Mouse (Mus musculus): ENCODE measurements around the gene Fam89b. TPM values are rescaled to one million over a fixed set of nuclear protein-coding genes. Genes with fewer than 3 reads are reported as not detected.
A peak's percentile ranks its signal among the peaks of the same experiment; 100 is the strongest.
"Not testable (repeated sequence)": the region's sequence is repeated elsewhere in the genome, so short reads cannot be mapped to it uniquely, and the experiment has no call there.

The Fam89b gene
- total RNA-seq, 4 experiments from 2014 or later, result 22.5 to 31.3 (median 27.4) TPM

GRCm38 (mm10) chr19:5713255-5713654 is 16.2 kb downstream of the Fam89b start:
- no peak for DNase-seq (ENCODE audit: low spot score in 2 of 2)

DNA sequence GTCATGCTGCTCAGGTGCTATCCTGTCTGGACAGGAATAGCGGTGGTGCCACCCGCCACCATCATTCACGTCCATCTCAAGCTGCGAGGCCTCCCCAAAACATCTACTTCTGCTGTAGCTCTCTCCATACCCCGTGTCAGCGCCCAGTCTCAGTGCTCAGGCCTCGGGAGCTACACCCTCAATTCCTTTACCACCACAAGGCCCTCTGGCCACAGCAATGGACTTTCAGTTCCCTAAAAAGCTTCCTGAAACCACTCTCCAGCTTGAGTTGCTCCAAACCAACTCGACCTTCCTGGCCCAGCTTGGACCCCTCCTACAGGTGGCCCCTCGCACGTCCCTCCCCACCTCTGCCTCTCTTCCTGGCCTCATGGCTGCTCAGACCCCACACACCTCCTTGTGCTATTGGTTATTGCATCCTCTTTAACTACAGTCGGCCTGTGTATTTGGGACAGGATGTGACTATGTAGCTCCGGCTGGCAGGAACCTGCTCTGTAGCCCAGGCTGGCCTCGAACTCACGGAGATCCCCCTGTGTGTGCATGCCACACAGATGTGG is 17.5 kb downstream of the Fam89b start:
- DNase-seq (ENCODE audit: low spot score in 2 of 2), result no peak

DNA sequence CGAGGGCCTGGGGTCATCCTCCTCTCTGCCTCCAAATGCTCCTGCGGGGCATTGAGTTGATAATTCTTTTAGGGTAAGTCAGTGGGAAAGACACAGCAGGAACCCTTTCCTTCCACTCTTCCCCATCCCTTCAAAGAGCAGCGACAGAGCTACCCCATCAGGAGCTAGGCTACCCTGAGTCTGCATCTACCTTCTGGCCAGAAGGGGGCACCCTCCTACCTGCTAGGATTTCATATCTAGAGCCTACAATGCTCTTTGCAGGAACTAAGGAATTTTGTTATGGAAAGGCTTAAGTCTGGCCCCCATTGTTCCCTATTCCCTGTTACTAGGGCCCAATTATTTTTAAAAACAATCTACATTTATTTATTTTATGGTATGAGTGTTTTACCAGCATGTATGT is 18.2 kb downstream of the Fam89b start:
- peak in 1 of 2 experiments; percentile 80 for DNase-seq (ENCODE audit: low spot score in 2 of 2)

DNA sequence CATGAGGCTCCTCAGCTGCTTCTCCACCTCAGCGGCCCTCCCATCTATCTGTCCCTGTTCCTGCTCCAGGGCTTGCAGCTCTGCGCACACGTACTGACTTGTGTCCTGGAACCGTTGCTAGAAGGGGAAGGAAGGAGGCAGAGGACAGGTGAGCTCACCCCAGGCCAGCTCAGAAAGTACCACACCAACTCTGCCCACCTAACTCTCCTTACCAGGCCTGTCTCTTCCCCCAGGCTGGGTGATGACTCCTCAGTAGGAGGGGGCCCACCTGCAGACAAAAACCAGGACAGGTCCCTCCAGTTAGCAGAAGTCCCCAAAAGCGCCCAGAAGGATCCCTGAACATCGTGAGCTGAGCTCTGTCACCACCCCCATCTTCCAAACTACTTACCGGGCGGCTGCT is 18.9 kb downstream of the Fam89b start:
- no peak for DNase-seq (ENCODE audit: low spot score in 2 of 2)

DNA sequence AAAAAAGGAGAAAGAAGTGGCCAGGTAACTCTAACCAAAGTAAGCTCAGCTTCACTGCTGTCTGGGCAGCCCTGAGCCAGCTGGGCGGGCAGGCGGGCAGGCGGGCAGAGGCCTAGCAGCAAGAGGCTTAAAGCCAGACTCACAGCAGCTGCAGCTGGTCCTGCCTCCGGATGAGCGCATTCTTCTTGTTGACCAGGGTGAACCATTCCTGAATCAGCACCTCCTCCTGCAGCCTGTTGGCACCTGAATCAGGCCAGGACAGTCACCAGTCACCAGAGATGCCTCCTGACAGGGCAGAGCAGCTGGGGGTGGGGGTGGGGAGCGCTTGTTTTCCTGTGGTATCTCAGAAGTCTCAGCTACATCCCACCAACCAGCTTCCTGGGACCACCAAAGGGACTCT is 19.4 kb downstream of the Fam89b start:
- no peak for DNase-seq (ENCODE audit: low spot score in 2 of 2)

GRCm38 (mm10) chr19:5704801-5705571 is 24.5 kb downstream of the Fam89b start:
- DNase-seq (ENCODE audit: low spot score in 2 of 2), result no peak

DNA sequence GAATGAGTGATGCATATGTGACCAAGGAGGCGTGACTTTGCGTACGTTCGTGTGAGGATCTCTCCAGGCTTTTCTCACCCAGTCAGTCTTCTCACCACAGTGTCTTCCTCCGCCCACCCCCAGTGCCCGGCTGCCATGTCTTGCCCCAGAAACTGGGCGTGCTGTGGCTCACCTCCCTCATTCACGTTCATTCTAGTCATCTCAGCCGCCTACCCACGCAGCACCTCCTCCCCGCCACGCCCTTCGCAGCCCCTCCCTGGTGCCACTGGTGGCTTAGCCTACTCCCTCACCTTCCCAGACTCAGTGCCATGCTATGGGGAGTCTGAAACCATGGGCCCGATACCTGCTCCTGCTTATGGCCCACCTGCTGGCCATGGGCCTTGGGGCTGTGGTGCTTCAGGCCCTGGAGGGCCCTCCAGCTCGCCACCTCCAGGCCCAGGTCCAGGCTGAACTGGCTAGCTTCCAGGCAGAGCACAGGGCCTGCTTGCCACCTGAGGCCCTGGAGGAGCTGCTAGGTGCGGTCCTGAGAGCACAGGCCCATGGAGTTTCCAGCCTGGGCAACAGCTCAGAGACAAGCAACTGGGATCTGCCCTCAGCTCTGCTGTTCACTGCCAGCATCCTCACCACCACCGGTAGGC is 25.2 kb downstream of the Fam89b start, which contains the start of gene Kcnk7:
Gene Kcnk7, plus strand, starts transcription at position 205 of the 638 bp plus-strand sequence.
- no peak for DNase-seq (ENCODE audit: low spot score in 2 of 2)

- DNase-seq (ENCODE audit: low spot score in 2 of 2), result no peak
Measured at GRCm38 (mm10) chr19:5695849-5696462, 33.5 kb downstream of the Fam89b start.

DNA sequence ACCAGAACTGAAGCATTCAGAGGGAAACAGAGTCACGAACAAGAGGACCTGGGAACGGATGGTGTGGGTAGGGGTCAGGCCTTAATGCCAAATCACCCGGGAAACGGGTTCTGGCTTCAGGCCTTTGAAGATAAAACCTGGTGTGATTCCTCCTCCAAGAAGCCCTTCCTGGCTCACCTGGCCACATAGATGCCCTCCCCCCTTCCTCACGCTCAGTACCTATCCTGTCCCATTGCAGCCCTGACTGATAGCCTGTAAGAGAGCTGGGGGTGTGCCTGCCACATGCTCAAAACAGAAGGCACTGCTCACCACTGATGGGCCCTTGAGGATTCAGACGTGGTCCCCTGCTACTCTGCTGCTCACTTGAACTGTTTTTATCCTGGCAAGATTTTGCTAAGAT is 35.7 kb downstream of the Fam89b start:
- DNase-seq (ENCODE audit: low spot score in 2 of 2), result no peak

DNA sequence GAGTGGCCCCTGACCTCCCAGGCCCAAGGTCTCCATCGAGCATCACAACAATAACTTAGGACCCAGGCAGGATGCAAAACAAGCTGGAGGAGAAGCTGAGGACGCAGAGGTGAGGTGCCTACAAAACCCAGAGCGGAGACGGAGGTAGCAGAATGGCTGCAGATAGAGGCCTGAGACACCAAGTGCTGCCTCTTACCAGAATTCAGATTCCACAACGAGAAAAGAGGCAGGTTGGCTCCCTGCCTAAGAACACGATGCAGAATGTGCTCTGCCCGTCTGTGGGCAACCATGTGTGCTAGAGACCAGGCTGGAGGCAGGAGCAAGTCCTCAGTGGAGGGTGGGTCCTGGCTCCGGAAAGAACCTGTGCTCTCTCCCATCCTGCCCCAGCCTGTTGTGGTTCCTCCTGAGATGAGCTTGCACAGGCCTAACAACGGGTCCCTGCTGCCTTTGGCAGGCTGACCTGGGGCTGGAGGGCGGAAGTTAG is 36.5 kb downstream of the Fam89b start:
- DNase-seq (ENCODE audit: low spot score in 2 of 2), result peak in 1 of 2 experiments; percentile 30

DNA sequence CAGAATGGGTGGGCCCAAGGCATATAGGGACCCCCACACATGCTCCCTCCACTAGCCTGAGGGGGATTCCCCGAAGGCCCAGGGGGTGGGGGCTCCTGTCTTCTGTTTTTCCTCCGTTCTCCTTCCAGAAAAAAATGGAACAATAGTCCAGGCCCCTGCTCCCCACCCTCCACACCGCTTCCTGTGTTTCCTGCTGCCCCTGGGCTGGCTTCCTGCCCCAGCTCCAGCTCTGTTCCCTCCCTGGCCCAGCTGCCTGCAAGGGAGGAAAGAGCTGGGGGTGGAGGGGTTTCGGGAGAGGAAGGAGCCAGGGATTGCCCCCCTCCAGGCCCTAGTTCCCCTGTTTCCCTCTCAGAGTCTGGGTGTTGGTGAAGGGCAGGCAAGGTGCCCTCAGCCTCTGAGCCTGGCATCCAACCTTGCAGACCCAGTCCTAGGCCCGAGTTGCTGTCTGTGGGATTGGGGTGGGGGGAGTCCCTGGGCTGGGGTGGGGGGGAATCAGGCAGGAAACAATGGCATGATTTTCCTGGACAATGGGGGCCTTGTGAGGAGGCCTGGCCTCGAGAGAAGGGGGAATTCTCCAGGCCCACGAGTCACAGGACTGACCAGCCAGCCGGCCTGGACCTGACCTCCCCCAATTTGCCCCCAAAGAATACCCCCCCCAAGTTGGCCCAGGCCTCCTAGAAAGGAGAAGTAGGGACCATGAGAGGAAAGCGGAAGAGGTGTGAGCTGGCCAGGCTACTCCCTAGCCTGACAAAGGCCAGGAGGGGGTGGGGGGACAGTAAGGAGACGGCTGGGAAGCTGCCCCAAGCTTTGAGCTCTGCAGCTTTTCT is 37.2 kb downstream of the Fam89b start:
- DNase-seq (ENCODE audit: low spot score in 2 of 2), result no peak

GRCm38 (mm10) chr19:5691601-5692000 is 37.9 kb downstream of the Fam89b start:
- DNase-seq (ENCODE audit: low spot score in 2 of 2), result no peak

DNA sequence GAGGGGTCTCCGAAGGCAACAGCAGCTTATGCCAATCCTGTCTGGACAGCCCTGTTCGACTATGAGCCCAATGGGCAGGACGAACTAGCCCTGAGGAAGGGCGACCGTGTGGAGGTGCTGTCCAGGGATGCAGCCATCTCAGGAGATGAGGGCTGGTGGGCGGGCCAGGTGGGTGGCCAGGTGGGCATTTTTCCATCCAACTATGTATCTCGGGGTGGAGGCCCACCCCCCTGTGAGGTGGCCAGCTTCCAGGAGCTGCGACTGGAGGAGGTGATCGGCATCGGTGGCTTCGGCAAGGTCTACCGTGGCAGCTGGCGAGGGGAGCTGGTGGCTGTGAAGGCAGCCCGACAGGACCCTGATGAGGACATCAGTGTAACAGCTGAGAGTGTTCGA is 39.1 kb downstream of the Fam89b start:
- no peak for DNase-seq (ENCODE audit: low spot score in 2 of 2)

DNA sequence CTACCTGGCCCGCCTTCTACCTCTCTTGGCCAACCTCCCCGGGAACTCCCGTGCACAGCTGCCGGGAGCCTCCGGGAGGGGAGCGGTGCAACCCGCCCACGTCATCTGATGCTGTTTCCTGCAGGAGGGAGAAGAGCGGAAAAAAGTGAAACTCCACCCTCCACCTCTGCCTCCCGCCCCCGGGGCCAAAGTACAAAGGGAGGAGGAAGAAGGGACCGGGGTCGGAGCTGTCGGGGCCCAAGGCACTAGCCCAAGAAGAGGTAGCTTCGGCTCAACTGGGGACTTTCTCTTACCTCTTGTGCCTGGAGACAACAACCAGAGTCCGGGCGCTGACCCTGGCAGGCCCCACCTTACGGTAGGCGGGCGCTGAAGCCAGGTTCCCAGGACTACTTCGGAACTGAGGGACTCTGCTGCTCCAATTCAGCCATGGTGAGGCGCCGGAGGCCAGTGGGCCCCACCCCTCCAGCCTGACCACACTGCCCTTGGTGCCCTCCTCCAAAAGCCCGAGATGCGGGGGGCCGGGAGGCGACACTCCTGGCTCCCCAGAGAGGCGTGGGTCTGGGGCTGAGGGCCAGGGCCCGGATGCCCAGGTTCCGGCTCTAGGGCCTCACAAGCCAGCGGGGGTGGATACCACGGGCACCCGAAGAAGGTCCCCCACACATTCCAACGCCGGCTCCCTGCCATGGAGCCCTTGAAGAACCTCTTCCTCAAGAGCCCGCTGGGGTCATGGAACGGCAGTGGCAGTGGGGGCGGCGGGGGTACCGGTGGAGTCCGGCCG is 39.7 kb downstream of the Fam89b start:
- peak; percentile 67 to 69 for DNase-seq (ENCODE audit: low spot score in 2 of 2)

DNA sequence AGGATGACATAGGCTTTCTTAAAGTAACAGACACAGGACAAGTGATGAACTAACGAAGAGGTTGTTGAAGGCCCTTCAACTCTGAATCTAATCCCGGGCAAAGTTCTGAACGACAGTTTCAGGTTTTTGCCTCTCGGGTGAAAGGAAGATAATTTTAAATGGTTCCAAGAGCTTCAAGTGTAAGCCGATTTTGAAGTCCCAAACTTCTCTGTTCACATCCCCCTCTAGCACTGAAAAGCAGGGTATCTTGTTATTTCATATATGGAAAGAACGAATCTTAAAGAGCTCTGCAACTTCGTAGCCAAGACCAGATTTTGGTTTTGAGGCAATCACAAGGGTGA is 40.4 kb downstream of the Fam89b start:
- DNase-seq (ENCODE audit: low spot score in 2 of 2), result no peak

DNA sequence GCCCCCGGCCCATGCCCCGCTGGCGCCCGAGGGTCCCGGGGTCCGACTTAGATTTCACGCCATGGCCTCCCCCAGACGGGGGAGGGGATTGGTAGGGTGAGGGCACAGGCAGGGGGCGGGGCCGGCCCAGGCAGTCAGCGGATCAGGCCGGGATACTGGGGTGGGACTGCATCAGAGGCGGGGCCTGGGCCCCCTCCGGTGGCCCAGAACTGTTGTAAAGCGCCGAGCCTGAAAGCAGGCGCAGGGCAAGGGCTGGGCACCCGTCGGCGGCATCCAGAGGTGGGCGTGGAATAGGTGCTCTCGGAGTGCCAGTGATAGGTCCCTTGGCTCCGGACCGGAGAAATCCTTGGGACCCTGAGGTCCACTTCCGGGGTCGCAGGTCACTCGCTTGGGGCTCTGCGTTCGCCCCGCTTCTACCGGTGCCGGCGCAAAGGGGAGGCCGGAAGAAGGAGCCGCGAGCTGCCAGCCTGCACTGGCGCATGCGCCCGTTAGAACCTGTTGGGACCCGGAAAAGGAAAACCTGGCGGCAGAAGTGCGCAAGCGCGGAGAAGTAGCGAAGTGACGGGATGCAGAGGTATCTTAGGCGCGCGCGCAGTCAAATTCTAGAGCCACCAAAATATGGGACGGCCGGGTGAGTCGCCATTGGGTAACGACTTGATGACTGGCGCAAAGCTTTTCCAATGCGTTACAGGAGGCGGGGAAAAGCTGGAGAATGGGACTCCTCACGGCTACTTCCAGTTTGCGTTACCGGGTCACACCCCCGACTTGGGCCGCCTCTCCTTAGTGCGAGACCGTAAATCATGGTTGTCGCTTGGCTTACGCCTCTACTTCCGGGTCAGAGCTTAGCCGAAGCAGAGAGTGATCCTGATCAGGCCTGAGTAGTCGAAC is 41.0 kb downstream of the Fam89b start, which contains the start of the genes Map3k11 and Pcnx3:
Gene Map3k11, plus strand, starts transcription at position 543 of the 888 bp plus-strand sequence.
Gene Pcnx3, minus strand, starts transcription at position 709 of the 888 bp plus-strand sequence.
- peak; percentile 98 to 99 for DNase-seq (ENCODE audit: low spot score in 2 of 2)

- DNase-seq (ENCODE audit: low spot score in 2 of 2), result no peak
Measured at GRCm38 (mm10) chr19:5687738-5688137, 41.7 kb downstream of the Fam89b start.

GRCm38 (mm10) chr19:5686954-5687353 is 42.5 kb downstream of the Fam89b start:
- not testable (repeated sequence) for DNase-seq (ENCODE audit: low spot score in 2 of 2)

GRCm38 (mm10) chr19:5686437-5686836 is 43.0 kb downstream of the Fam89b start:
- no peak for DNase-seq (ENCODE audit: low spot score in 2 of 2)

Measured in layer of hippocampus, adult 8-10 months (tissue).